Mouse (Mus musculus) neural tube, embryonic 15.5 days (tissue): Measurements from ENCODE around the gene Ptpn5. TPM values are rescaled to one million over a fixed set of nuclear protein-coding genes. Genes with fewer than 3 reads are reported as not detected.

ENCODE experiments used
- ATAC-seq: fragments of 200-750 bp; cut with Nextera tagmentation; 2 replicates; pipeline ENCODE4 v1.8.0; 2017; ENCODE audit warnings: mild to moderate bottlenecking, moderate TSS enrichment, moderate library complexity; ENCODE audit not compliant: low FRiP score
- H3K27ac ChIP-seq: fragments of 300-500 bp; sonication (generic); replicated peaks from 2 replicates; pipeline ENCODE4 v1.5.1; 2015; ENCODE audit warnings: mild to moderate bottlenecking, inconsistent platforms
- H3K27me3 ChIP-seq: fragments of 300-500 bp; sonication (generic); replicated peaks from 2 replicates; pipeline ENCODE4 v1.6.1; 2015; ENCODE audit warnings: inconsistent platforms
- H3K36me3 ChIP-seq: fragments of 300-500 bp; sonication (generic); 2 replicates; pipeline ENCODE4 v1.6.1; 2015; ENCODE audit warnings: inconsistent platforms
- H3K4me1 ChIP-seq: fragments of 300-500 bp; sonication (generic); 2 replicates; pipeline ENCODE4 v1.6.1; 2015; ENCODE audit warnings: inconsistent platforms
- H3K4me2 ChIP-seq: fragments of 300-500 bp; sonication (generic); 2 replicates; pipeline ENCODE4 v1.6.1; 2015; ENCODE audit warnings: inconsistent platforms, mild to moderate bottlenecking, moderate library complexity
- H3K4me3 ChIP-seq: fragments of 300-500 bp; sonication (generic); replicated peaks from 2 replicates; pipeline ENCODE4 v1.5.1; 2015; ENCODE audit warnings: mild to moderate bottlenecking, inconsistent platforms
- H3K9ac ChIP-seq: fragments of 300-500 bp; sonication (generic); replicated peaks from 2 replicates; pipeline ENCODE4 v1.6.1; 2015; ENCODE audit warnings: mild to moderate bottlenecking, inconsistent platforms
- H3K9me3 ChIP-seq: fragments of 300-500 bp; sonication (generic); replicated peaks from 2 replicates; pipeline ENCODE4 v1.6.1; 2016; ENCODE audit warnings: inconsistent platforms
- WGBS: fragments of 180-500 bp; shearing (Covaris S2); methylation state at CpG from one replicate; pipeline ENCODE4 v1.1.7; 2015; ENCODE audit warnings: mixed read lengths; 5-methylcytosine and 5-hydroxymethylcytosine counted together
- polyA plus RNA-seq: library from polyadenylated mRNA; unstranded; fragments of >200 nt; fragmentation: Nextera tagmentation; extraction: Ambion mirVana; gene quantifications from 2 replicates; pipeline ENCODE4 v1.2.1, GENCODE M21; 2015

The Ptpn5 gene
- polyA plus RNA-seq, 1 experiment from 2014 or later: 187 TPM

- H3K4me2 ChIP-seq: no peak overlapping the region
- H3K4me1 ChIP-seq: no peaks in the 10 kb centered on the region
- H3K9ac ChIP-seq: no peak overlapping the region
- WGBS: 70% methylated on average over 3 of the region's 3 CpGs
- ATAC-seq: no peak
- H3K4me3 ChIP-seq: no peak overlapping the region
- no peak overlapping the region for H3K27ac ChIP-seq
- H3K27me3 ChIP-seq: no peaks in the 10 kb centered on the region
- H3K9me3 ChIP-seq: no peaks in the 10 kb centered on the region
- H3K36me3 ChIP-seq: peaks cover 76% of the 10 kb centered on the region
Measured at GRCm38 (mm10) chr7:47080868-47081267, 52.6 kb downstream of the Ptpn5 start.

GRCm38 (mm10) chr7:47077451-47077850 lies 56.0 kb downstream of the Ptpn5 start:
- Histone ChIP-seq H3K4me1 (peaks cover 9% of the 10 kb centered on the region), H3K27me3 (no peaks in the 10 kb centered on the region), H3K4me2 (no peak overlapping the region), H3K4me3 (no peak overlapping the region), H3K27ac (no peak overlapping the region), H3K9me3 (no peaks in the 10 kb centered on the region), H3K36me3 (peaks cover 45% of the 10 kb centered on the region), H3K9ac (no peak overlapping the region)
- WGBS: 73% methylated on average over 8 of the region's 8 CpGs
- ATAC-seq: no peak

- WGBS: 75% methylated on average over 3 of the region's 3 CpGs
Measured at GRCm38 (mm10) chr7:47076729-47077128, 56.8 kb downstream of the Ptpn5 start.

GRCm38 (mm10) chr7:47076193-47076592 lies 57.3 kb downstream of the Ptpn5 start:
- H3K4me1 ChIP-seq: peaks cover 9% of the 10 kb centered on the region
- WGBS: 89% methylated on average over 6 of the region's 6 CpGs
- H3K9me3 ChIP-seq: no peaks in the 10 kb centered on the region
- no peak overlapping the region for H3K27ac ChIP-seq
- H3K9ac ChIP-seq: no peak overlapping the region
- no peaks in the 10 kb centered on the region for H3K27me3 ChIP-seq
- H3K4me2 ChIP-seq: no peak overlapping the region
- H3K4me3 ChIP-seq: no peak overlapping the region
- peaks cover 33% of the 10 kb centered on the region for H3K36me3 ChIP-seq
- no peak for ATAC-seq

More at GRCm38 (mm10) chr7:47076729-47077128, 56.8 kb downstream of the Ptpn5 start:
- Histone ChIP-seq H3K9ac (no peak overlapping the region), H3K9me3 (no peaks in the 10 kb centered on the region), H3K4me3 (no peak overlapping the region), H3K4me1 (peaks cover 9% of the 10 kb centered on the region), H3K36me3 (peaks cover 38% of the 10 kb centered on the region), H3K4me2 (no peak overlapping the region), H3K27me3 (no peaks in the 10 kb centered on the region), H3K27ac (no peak overlapping the region)
- ATAC-seq: no peak

GRCm38 (mm10) chr7:47073536-47074521 lies 59.7 kb downstream of the Ptpn5 start:
- Histone ChIP-seq H3K27me3 (no peaks in the 10 kb centered on the region), H3K36me3 (peaks cover 13% of the 10 kb centered on the region), H3K9me3 (no peaks in the 10 kb centered on the region), H3K27ac (no peak overlapping the region; the same call in 1 of the 2 replicates), H3K9ac (no peak overlapping the region), H3K4me1 (peaks cover 9% of the 10 kb centered on the region), H3K4me3 (no peak overlapping the region), H3K4me2 (no peak overlapping the region)
- 56% methylated on average over 18 of the region's 18 CpGs for WGBS
- ATAC-seq: no peak

- no peaks in the 10 kb centered on the region for H3K9me3 ChIP-seq
- H3K4me3 ChIP-seq: no peak overlapping the region
- 0 out of 2 replicates have a peak, but pooled peaks cover 5% of the 10 kb centered on the region for H3K36me3 ChIP-seq
- ATAC-seq: no peak
- H3K4me1 ChIP-seq: peaks cover 9% of the 10 kb centered on the region
- no peak overlapping the region for H3K4me2 ChIP-seq
- WGBS: 78% methylated on average over 5 of the region's 5 CpGs
- no peak overlapping the region for H3K27ac ChIP-seq
- no peak overlapping the region for H3K9ac ChIP-seq
- H3K27me3 ChIP-seq: no peaks in the 10 kb centered on the region
Measured at GRCm38 (mm10) chr7:47072551-47072950, 60.9 kb downstream of the Ptpn5 start.

GRCm38 (mm10) chr7:47067879-47068278 lies 65.6 kb downstream of the Ptpn5 start:
- H3K27me3 ChIP-seq: no peaks in the 10 kb centered on the region
- H3K36me3 ChIP-seq: no peaks in the 10 kb centered on the region
- H3K9me3 ChIP-seq: no peaks in the 10 kb centered on the region
- H3K4me1 ChIP-seq: no peaks in the 10 kb centered on the region
- no peak overlapping the region for H3K27ac ChIP-seq
- no peak for ATAC-seq
- H3K9ac ChIP-seq: no peak overlapping the region
- 80% methylated on average over 5 of the region's 5 CpGs for WGBS
- H3K4me3 ChIP-seq: no peak overlapping the region
- no peak overlapping the region for H3K4me2 ChIP-seq

GRCm38 (mm10) chr7:47066942-47067341 lies 66.5 kb downstream of the Ptpn5 start:
- Histone ChIP-seq H3K27ac (no peak overlapping the region), H3K4me3 (no peak overlapping the region), H3K9me3 (no peaks in the 10 kb centered on the region), H3K9ac (no peak overlapping the region), H3K4me2 (no peak overlapping the region), H3K36me3 (no peaks in the 10 kb centered on the region), H3K27me3 (no peaks in the 10 kb centered on the region), H3K4me1 (no peaks in the 10 kb centered on the region)
- no peak for ATAC-seq
- 83% methylated on average over 3 of the region's 3 CpGs for WGBS

GRCm38 (mm10) chr7:47061560-47061959 lies 71.9 kb downstream of the Ptpn5 start:
- 90% methylated on average over 5 of the region's 5 CpGs for WGBS
- no peak for ATAC-seq
- H3K9me3 ChIP-seq: no peaks in the 10 kb centered on the region
- H3K27ac ChIP-seq: no peak overlapping the region
- H3K27me3 ChIP-seq: no peaks in the 10 kb centered on the region
- H3K4me1 ChIP-seq: no peaks in the 10 kb centered on the region
- no peak overlapping the region for H3K9ac ChIP-seq
- H3K4me3 ChIP-seq: no peak overlapping the region
- H3K36me3 ChIP-seq: no peaks in the 10 kb centered on the region
- H3K4me2 ChIP-seq: no peak overlapping the region

GRCm38 (mm10) chr7:47059339-47059738 lies 74.1 kb downstream of the Ptpn5 start:
- Histone ChIP-seq H3K9me3 (no peaks in the 10 kb centered on the region), H3K27me3 (no peaks in the 10 kb centered on the region), H3K9ac (no peak overlapping the region), H3K27ac (no peak overlapping the region), H3K4me3 (no peak overlapping the region), H3K4me2 (no peak overlapping the region), H3K36me3 (no peaks in the 10 kb centered on the region), H3K4me1 (no peaks in the 10 kb centered on the region)
- 88% methylated on average over 7 of the region's 7 CpGs for WGBS
- ATAC-seq: no peak

- H3K9ac ChIP-seq: no peak overlapping the region
- H3K4me2 ChIP-seq: no peak overlapping the region
- H3K36me3 ChIP-seq: 0 out of 2 replicates have a peak, but pooled peaks cover 10% of the 10 kb centered on the region
- no peaks in the 10 kb centered on the region for H3K27me3 ChIP-seq
- peaks cover 20% of the 10 kb centered on the region for H3K4me1 ChIP-seq
- 84% methylated on average over 4 of the region's 4 CpGs for WGBS
- H3K9me3 ChIP-seq: no peaks in the 10 kb centered on the region
- H3K27ac ChIP-seq: no peak overlapping the region
- no peak for ATAC-seq
- no peak overlapping the region for H3K4me3 ChIP-seq
Measured at GRCm38 (mm10) chr7:47056273-47056672, 77.2 kb downstream of the Ptpn5 start.

- 87% methylated on average over 9 of the region's 9 CpGs for WGBS
- H3K4me1 ChIP-seq: peaks cover 25% of the 10 kb centered on the region
- no peak for ATAC-seq
- H3K27ac ChIP-seq: no peak overlapping the region
- no peaks in the 10 kb centered on the region for H3K27me3 ChIP-seq
- H3K9me3 ChIP-seq: no peaks in the 10 kb centered on the region
- H3K4me2 ChIP-seq: no peak overlapping the region
- H3K9ac ChIP-seq: no peak overlapping the region
- H3K4me3 ChIP-seq: no peak overlapping the region
- 0 out of 2 replicates have a peak, but pooled peaks cover 10% of the 10 kb centered on the region for H3K36me3 ChIP-seq
Measured at GRCm38 (mm10) chr7:47055744-47056143, 77.7 kb downstream of the Ptpn5 start.
